Mouse (Mus musculus): ENCODE data around the gene Peli2. TPM values are rescaled to one million over a fixed set of nuclear protein-coding genes. Genes with fewer than 3 reads are reported as not detected.
"Not testable (repeated sequence)": the region's sequence is repeated elsewhere in the genome, so short reads cannot be mapped to it uniquely, and the experiment has no call there.

The Peli2 gene
- total RNA-seq (2021): 25.8 and 33.5 TPM in 2 replicates
- long read RNA-seq, experiment 1, full-length matches to known transcripts: 2 of 6 reads
- long read RNA-seq, experiment 1, partial matches to known transcripts: 0 of 6 reads
- long read RNA-seq, experiment 1, other reads (novel, unspliced or antisense): 4 of 6 reads
- long read RNA-seq, experiment 2, full-length matches to known transcripts: 11 of 16 reads
- long read RNA-seq, experiment 2, partial matches to known transcripts: 0 of 16 reads
- long read RNA-seq, experiment 2, other reads (novel, unspliced or antisense): 5 of 16 reads

DNA sequence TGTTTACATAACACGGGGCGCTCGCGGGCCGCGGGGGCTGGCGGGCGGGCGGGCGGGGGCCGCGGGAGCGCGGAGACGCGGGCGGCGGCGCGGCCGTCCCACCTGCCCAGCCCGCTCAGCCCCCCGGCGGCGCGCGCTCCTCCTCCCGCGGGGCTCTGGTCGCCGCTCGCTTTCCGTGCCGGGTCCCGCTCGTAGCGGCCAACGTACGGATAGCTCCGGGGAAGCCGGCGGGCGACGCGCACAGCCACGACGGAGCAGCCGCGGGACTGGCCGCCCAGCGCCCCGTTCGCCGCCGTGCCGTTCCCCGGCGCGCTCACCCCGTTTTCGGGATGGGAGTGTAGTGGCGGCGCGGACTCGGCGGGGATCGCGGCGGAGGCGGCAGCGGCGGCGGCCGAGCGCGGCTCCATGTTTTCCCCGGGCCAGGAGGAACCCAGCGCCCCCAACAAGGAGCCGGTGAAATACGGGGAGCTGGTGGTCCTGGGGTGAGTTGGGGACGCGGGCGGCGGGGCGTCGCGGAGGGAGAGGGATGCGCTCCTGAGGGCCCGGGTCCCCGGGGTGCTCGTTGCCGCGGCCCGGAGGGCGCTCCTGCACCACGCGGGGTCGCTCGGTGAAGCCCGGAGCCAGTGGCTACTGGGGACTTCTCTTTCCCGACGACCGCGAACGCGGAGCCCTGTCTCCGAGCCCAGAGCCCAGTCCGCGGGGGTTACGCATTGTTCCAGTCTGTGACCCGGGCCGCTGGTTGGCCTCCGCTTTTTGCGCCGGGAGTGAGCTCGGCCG, at the start of gene Peli2:
Gene Peli2, plus strand, starts transcription at position 72 of the 777 bp plus-strand sequence.
- peak; percentile 86 for DNase-seq

DNA sequence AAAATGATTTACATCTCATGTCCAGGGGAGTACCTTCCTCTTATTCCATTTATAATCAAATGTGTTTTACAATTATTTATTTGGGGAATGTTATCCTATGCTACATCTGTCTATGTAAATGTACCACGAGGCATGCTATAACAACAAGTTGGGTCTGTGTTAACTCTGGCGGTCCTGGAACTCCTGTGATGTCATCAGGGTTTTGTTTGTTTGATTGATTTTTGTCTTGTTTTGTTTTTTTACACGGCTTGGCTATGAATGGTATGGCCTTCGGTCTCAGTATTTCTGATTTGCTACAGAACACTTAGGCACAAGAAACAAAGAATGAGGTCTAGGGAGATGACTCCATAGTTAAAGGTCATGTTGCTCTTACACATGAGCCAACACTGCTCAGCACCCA, 48.5 kb upstream of the Peli2 start:
- DNase-seq: no peak

DNA sequence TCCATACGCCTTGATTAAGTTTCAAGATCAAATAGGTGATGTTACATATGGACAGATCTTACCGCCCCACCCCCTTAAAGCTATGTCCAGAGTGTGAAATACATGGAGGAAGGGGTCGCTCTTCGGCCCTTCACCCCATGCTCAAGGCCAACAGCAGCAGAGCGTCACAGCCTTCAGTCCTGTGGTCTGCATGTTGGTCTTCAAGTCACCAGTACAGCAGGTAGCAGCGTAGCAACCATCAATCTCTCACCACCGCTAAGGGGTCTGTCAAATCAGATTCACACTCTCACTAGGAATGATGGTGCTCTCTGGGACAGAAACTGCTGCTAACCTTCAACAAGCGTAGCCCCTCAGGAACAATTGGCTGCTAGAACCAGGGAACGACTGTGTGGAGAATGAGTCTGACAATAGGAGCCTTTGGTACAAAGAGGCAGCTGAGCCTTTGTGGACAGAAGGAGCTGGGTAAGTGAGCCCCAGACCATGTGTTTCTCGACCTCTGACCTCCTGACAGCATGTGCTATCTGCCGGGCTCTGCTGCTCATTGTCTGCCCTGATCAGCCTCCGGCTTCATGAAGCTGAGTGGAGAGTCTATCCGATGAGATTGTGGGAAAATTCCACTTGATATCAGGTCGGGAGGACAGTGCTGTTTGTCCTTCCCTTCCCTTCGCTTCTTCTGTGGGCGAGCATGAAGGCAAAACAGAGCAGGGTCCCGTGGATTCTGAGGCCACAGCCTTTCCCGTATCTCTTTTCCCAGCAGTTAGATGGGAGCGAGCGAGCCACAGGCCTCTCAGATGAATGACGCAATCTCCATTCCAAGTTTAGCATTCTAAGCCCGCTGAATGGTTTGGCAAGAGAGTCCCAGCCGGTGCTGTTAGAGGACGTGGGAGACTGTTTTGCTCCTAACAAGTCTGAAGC, 47.1 kb upstream of the Peli2 start:
- peak; percentile 31 for DNase-seq

DNA sequence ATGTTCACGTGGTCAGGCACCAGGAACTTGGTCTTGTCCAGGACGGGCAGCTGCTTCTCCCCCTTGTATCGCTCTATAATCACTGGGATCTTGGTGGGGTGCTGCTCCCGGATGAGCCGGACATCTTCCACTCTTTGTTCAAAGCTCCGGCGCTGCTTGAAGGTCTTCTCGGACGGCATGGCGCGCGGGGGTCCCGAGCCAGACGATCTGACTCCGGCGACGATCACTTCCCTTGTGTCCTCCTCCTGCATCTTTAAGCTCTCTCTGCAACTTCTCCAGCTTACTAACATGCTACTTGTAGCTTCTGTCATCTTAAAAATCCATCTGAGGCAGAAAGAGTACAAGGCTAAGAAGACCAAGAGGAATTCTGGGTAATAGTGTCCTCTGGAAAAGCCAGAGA, 41.0 kb upstream of the Peli2 start:
- not testable (repeated sequence) for DNase-seq

DNA sequence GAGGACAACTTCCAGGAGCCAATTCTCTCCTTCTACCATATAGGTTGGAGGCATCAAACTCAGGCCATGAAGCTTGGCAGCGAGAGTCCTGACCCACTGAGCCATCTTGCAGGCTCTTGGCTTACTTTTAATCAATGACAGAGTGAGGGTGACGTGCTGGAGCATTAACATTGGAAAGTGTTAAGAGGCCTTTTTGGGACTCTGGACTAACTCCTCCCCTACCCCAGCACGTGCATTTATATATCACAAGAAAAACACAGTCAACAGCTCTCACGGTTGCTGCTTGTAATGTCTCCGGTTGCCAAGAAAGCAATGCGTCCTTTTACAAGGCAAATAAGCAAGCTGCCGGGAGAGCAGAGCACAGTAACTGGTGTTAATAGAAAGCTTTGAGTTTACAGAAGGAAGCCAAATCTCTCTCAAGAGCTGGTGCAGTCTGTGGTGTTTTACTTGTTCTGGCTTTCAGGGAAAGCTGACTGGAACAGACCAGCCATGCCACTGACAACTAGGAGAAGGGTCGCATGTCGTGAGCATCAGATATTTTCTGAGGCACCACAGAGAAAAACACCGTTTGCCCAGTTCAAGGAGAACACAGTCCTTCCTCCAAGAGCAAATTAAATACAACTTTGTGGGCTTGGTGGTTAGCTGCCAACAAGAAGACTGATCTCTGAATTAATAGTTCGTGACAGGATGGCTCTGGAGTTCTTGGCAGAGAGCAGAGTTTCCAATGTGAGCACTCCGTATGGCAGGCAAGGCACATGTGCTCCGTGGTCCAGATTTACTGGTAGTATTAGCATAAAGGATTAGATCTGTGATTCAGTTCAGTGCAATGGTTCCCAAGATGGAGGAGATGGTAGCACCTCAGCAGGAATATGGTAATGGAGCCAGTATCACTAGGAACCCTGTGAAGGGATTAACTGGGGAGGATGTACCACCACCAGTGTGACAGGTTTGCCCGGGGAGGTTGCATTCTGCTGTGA, 36.5 kb upstream of the Peli2 start:
- no peak for DNase-seq

DNA sequence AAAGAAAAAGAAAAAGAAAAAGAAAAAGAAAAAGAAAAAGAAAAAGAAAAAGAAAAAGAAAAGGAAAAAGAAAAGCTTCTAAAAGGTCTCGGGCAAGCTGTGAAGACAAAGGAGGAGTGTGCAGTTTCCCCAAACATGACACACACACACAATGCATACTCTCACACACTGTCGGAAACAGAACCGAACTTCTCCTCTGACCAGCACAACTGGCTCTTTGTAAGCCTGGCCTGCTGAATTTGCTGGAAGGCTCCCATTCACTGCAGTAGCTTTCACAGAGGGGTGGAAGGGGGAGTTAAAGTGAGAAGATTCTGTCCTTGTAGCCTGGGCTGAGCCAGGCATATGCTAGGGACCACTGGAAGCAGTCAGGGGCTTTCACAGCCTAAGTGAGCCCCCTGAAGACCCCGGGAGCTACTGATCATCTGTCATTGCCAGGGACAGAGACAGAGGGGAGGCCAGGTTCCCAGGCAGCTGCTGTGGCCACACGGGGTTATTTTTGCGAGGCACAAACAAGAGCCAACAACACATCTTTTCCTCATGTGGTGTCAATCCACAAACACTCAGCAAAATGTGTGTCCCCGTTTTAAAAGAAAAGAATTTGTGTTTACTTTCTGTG, 33.8 kb upstream of the Peli2 start:
- DNase-seq: no peak

DNA sequence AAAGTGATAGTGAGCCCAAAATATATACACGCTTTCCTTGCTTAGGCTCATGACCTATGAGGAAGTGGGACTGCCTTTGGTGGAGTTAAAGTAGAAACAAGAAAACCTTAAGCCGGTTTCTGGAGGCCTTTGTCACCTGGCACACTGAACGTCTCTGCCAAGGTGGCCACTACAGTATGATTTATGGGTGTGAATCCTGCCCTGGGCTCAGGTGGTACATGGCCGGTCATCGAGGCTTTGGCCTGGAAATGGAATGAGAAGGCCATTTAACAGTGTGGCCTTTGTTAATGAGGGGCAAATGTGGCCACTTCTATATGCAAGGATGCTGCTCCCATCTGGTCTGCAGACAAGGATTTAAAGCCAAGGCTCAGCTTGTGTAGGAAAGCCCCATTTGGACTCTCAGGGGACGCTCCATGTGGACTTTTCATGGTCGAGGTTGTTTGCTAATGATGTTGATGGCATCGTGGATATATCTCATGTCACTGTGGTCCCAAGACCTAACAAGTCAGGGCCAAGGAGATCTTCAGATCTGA, 33.3 kb upstream of the Peli2 start:
- no peak for DNase-seq

DNA sequence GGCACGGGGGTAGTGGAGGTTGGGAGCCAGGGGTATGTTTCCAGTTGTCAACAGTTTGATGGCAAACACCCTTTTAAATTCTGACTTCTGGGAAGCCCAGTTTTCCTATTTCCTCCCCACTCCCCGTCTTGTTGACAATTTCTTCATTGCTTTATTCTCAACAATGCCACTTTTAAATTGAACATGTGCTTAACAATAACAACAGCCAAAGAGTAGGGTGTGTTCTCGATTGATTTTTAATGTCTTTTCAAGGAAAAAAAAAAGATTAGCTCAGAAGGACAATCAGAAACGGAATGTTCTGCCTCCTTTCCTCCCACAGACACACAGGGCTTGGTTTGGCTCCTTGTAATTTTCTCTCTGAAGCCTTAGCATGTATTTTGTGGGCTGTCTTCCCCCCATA, 30.2 kb upstream of the Peli2 start:
- DNase-seq: no peak

DNA sequence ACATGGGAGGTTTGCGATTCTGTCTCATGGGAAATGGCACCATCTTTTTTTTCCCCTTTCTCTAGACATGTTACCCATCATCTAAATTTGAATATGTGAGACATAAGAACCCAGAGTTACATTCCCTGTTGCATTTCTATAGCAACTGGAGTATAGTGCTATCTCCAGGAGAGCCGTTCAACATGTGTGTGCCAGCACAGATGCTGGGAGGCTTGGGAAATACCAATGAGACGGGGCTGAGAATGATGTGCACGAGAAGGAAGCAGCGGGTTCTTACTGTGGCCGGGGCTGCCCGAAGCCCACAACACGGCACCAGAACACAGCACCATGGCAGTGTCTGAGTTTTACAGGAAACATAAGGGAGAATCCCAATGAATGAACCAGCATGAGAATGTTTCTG, 29.5 kb upstream of the Peli2 start:
- DNase-seq: no peak

DNA sequence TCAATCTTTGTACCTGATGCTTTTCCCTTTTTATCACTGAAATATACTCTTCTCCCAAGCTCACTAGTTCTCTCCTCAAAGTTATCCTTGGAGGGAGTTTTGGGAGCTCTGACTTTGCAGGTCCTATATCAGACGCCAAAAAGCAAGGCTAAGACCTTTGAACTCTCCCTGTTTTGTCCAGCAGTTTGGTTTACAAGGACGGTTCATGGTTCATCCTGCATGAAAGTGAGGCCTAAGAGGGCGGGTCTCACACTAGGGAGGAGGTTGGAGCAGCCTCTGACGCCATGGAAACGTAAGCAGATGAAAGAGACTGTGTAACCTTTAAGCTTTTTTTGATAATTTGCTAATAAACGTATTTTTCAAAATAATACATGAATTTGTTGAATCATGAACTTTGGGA, 22.4 kb upstream of the Peli2 start:
- DNase-seq: no peak

DNA sequence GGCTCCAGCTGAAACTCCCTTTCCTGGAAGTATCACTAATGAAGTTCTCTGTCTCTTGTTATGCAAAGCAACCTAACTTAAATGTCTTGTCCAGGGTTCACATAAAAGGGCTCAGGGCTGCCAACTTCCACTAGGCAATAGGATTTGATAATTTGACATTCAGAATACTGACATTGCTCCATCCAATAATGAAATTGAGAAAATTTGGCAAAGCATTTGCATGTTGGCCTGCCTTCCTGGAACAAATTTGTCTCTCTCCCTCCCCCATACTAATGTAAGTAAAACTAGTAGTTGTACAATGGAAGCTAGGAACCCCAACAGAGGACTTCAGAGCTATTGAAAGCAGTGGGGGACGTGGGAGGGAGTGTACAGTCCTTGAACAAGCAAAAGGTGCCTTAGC, 21.3 kb upstream of the Peli2 start:
- peak; percentile 6 for DNase-seq

DNA sequence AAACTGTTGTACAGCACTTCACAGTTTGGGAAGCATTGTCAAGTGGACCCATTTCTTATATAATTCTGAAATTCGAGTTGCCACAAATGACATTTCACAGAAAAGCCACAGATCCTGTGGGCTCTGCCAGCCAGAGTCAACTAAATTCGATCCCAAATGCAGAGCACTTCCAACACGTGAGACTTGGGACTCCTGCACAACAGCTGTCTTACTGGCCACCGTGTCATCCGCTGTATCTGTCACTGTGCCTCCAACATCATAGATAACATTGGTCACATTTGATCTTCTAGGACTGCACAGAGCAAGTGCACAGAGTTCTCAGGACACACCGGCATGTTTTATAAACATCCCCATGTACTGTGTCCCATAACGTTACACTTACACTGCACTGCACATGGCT, 14.2 kb upstream of the Peli2 start:
- no peak for DNase-seq

DNA sequence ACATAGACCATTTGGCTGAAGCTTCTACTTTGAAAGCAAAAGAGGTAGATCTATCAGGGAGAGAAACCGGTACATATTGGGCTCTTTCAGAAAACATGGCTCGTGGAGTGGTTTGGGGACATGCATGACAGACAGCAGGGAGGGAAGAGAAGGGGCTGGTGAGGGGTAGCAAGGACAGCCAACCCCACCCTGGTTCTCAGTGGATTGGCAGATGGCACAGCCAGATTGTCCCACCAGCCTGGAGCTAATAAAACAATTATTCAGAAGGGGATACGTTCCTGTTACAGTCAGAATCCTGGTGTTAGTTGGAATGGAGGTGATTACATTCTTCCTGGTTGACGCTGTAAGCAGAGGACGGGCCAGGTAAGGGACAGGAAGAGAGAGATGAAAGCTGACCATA, 2.6 kb upstream of the Peli2 start:
- no peak for DNase-seq

DNA sequence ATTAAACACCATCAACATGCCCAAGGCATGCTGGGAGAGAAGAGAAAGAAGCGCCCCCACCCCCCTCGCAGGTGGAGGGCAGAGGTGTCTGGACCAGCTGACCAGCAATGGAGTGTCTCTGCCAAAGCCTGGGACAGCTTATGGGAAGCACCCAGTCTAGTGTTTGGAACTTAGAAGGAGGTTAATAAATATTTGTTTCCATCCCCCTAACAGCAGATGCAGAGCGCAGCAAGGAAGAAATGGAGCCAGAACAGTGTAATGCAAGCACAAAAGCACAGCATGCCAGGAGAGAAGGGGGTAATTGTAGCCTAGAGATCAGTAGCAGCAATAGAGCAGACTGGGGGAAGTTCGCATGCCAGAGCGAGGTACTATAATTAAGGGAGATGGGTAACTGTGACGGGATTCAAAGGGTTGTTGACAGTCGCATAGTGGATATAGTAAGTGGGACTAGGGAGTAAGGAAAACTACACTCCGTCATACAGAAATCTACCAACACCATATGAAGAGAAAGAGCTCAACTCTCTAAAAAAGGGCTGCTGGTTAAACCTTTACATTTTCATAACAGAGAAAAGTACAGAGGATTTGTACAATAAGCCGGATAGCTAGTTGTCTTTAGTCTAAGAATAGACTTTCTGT, 1.5 kb upstream of the Peli2 start:
- DNase-seq: no peak

DNA sequence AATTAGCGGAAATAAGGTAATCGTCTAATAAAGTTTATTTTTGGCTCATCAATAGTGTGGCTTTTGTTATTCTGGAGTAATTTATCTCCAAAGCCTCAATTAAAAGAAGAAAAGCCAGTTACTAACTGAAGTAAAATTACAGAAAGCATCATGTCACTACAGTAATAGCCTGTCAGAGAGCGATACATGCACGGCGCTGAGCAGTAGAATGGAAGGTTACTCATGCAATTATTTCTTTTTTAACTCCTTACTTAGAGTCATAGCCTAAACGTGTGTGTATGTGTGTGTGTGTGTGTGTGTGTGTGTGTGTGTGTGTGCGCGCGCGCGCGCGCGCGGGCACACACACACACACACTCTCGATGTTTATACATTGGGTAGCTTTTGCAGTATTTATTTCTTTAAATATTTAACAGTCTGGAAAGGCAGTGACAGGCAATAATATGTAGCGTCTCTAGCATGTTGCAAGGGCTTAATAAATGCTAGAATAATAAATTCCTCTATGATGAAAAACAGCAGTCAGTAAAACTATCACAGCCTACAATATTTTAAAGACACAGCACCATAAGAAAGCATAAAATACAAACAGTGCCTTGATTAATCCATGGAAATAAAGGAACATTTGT, 864 bp upstream of the Peli2 start:
- DNase-seq: no peak

DNA sequence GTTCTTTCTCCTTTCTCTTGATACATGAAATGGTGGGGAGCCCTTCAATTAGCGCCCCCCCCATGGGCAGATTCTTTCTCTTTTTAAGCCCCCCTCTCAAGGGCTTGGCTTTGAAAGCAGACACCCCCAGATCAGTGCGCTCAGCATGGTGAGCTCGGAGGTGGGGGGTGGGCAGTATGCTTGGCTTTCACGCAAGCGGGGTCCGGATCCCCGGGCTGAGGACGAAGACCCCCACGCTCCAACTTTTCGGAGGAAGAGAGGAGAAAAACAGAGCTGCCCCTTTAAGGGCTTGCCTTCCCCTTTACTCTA, 226 bp upstream of the Peli2 start:
- no peak for DNase-seq

DNA sequence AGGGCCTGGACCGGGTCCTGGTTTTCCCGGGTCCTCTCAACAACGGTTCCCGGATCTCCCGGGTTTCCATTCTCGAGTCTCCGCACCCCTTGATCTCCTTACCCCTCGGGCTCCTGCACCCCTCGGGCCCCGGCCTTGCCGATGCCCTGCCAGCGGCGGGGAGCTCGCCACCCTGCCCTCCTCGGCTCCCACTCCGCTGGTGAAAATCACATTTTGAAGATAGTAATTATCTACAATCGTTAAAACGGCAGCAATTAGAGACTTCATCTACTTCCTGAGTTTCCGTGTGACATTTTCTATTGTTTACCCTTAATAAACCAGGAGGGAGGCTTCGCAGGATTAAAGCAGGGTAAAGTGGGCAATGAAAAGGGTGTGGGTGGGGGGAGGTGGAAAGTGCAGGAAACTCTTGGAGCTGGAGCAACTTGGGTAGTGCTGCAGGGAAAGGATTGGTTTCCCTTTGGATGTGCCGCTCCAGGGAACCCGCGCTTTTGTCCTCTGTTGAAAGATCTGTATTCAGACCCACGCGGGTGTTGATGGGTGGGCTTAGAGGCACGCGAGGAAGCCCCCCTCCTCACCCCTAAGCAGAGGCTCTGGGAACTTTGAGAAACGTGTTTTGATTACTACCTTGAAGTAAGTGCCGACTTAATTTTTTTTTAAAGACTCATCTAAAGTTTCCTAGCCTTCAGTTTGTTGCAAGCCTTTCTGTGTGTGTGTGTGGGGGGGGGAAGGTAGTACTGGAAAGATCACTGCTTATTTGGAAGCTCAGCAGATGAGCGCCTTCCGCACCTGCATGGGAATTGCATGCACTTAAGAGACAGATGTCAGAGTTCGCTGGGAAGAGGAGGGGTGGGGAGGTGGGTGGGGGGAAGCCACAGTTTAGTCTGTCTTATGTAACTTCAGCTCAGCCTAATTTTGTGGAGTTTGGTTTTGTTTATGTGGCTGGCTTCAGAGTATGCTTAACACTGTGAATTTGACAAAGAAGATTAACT, 1.2 kb downstream of the Peli2 start:
- DNase-seq: peak; percentile 43

DNA sequence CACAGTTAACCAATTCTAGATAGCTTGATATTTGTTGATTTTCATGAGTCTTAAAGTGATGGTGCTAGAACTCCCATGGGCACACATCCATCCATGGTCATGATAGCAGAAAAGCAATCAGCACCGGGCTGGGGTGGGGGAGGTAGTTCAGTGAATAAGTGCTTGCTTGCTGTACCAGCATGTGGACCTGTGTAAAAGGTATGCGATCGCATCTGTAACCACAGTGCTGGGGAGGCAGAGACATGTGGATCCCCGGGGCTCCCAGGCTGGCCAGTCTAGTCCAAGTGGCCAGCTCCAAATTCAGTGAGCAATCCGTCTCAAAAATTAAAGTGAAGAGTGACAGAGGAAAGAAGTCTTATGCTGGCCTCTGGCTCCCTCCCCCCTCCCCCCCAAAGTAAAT, 3.4 kb downstream of the Peli2 start:
- DNase-seq: no peak

DNA sequence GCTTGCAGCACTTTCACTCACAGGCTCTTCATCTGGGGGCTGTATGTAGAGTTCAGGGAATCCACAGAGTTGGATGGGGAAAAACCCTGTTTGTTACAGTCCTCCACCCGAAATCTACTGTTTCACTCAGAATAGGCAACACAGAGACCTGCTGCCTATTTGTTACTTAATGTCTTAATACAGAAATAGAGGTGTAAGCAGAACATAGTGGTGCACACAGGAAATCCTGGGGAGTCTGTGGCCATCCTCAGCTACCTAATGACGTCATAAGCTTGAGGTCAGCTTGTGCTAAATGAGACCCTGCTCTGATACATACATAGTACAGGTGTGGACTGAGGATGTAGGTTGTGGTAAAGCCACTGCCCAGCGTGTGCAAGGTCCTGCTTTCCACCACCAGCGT, 4.2 kb downstream of the Peli2 start:
- no peak for DNase-seq
